In the genomic region with DNA sequence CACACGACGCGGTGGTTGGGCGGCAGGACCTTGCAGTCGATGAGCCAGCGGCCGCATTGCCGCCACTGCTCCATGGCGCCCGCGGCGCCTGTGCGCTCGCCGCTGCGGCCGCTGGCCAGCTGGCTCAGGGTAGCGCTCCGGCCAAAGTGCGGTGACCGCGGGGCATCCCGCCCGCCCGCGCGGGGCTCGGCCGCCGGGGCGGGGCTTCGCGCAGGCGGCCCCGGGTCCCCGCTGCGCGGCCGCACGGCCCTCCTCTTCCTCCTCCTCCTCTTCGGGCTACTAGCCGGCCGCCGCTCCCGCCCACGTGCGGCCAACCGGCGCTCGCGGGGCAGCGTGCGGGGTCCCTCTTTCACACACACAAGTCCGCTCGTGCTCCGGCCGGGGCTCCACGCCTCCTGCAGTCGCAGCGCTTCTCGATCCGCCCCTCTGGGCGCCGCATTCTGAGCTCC, we compare ENCODE assay signal across 7 mouse cellular contexts. TPM values are rescaled to one million over a fixed set of nuclear protein-coding genes. Genes with fewer than 3 reads are reported as not detected.
DNase-seq lines count a peak whose midpoint lies in the region; ATAC-seq and TF ChIP-seq lines count a peak whose summit lies in the region.

No protein-coding gene starts in this region.

- intact Hi-C loops in heart, postnatal 14 days (cut with DNase I), result no loop called here

- no peak for DNase-seq in thymus, adult 2 months
- DNase-seq in thymus, postnatal 0 days (ENCODE audit: low spot score), result no peak
- DNase-seq in cerebellum, postnatal 10 days, result peak; percentile 64 to 72
- DNase-seq in heart, postnatal 14 days, result peak; percentile 64 to 75
- DNase-seq in limb, embryonic 11.5 days (ENCODE audit: low spot score), result no peak
- DNase-seq in retina, embryonic 14.5 days (ENCODE audit: low spot score), result no peak

- H3K4me2 ChIP-seq in limb, embryonic 11.5 days (ENCODE audit: low read depth, severe bottlenecking), result peak overlapping the region; percentile 99
- H3K4me2 ChIP-seq in midbrain, embryonic 16.5 days (ENCODE audit: low read length), result peak overlapping the region; percentile 91

- no peaks in the 10 kb centered on the region for H3K27me3 ChIP-seq in thymus, adult 2 months (ENCODE audit: control insufficient read depth, insufficient read depth, low read length)
- no peaks in the 10 kb centered on the region for H3K27me3 ChIP-seq in limb, embryonic 11.5 days (ENCODE audit: control insufficient read depth, insufficient read depth, low read length)
- H3K27me3 ChIP-seq in midbrain, embryonic 16.5 days (ENCODE audit: control insufficient read depth, insufficient read depth, low read depth, low read length), result no peaks in the 10 kb centered on the region

- peak overlapping the region; percentile 68 for H3K4me3 ChIP-seq in thymus, adult 2 months (ENCODE audit: control insufficient read depth, insufficient read depth, low read length)
- H3K4me3 ChIP-seq in limb, embryonic 11.5 days (ENCODE audit: low read depth, low read length), result peak overlapping the region; percentile 79
- peak overlapping the region; percentile 93 for H3K4me3 ChIP-seq in midbrain, embryonic 16.5 days (ENCODE audit: low read depth, low read length)

- TF ChIP-seq POLR2A in thymus, adult 2 months (IDR thresholded peaks at IDR 0.05; ENCODE audit: control insufficient read depth, extremely low read depth, insufficient read depth, low read length, poor library complexity), result no peak

- no peaks in the 10 kb centered on the region for H3K36me3 ChIP-seq in thymus, adult 2 months (ENCODE audit: control insufficient read depth, insufficient read depth, low read length)
- H3K36me3 ChIP-seq in limb, embryonic 11.5 days (ENCODE audit: control insufficient read depth, insufficient read depth, low read length), result no peaks in the 10 kb centered on the region
- no peaks in the 10 kb centered on the region for H3K36me3 ChIP-seq in midbrain, embryonic 16.5 days (ENCODE audit: control insufficient read depth, insufficient read depth, low read length)

- ATAC-seq in limb, embryonic 11.5 days (ENCODE audit: insufficient number of reproducible peaks, low FRiP score, low TSS enrichment, low read depth), result peak; percentile 27
- ATAC-seq in midbrain, embryonic 16.5 days, result peak; percentile 47

- no peak for TF ChIP-seq CTCF in thymus, adult 2 months (IDR thresholded peaks at IDR 0.05; ENCODE audit: borderline replicate concordance, control insufficient read depth, extremely low read depth, insufficient read depth, low read length, poor library complexity)

- H3K9me3 ChIP-seq in limb, embryonic 11.5 days (ENCODE audit: control insufficient read depth, low read length), result no peaks in the 10 kb centered on the region
- no peaks in the 10 kb centered on the region for H3K9me3 ChIP-seq in midbrain, embryonic 16.5 days (replicated peaks; ENCODE audit: control insufficient read depth, low read length, poor library complexity, severe bottlenecking)

- H3K27ac ChIP-seq in thymus, adult 2 months (ENCODE audit: control insufficient read depth, insufficient read depth, low read length), result no peak overlapping the region
- H3K27ac ChIP-seq in limb, embryonic 11.5 days (replicated peaks; ENCODE audit: low read depth, low read length), result peak overlapping the region; percentile 47; the same call in 1 of the 2 replicates
- H3K27ac ChIP-seq in midbrain, embryonic 16.5 days (ENCODE audit: low read length), result peak overlapping the region; percentile 65

- H3K9ac ChIP-seq in limb, embryonic 11.5 days (ENCODE audit: low read length), result peak overlapping the region; percentile 81
- peak overlapping the region; percentile 86 for H3K9ac ChIP-seq in midbrain, embryonic 16.5 days (ENCODE audit: low read depth, low read length)

- under 1% methylated on average over 63 of the region's 64 CpGs for WGBS in thymus, adult 2 months
- under 1% methylated on average over 48 of the region's 64 CpGs for WGBS in limb, embryonic 11.5 days
- WGBS in midbrain, embryonic 16.5 days, result under 1% methylated on average over 50 of the region's 64 CpGs

- peaks cover 38% of the 10 kb centered on the region for H3K4me1 ChIP-seq in thymus, adult 2 months (replicated peaks; ENCODE audit: control insufficient read depth, insufficient read depth, low read length)
- peaks cover 24% of the 10 kb centered on the region for H3K4me1 ChIP-seq in limb, embryonic 11.5 days (ENCODE audit: control insufficient read depth, insufficient read depth, low read length)
- H3K4me1 ChIP-seq in midbrain, embryonic 16.5 days (ENCODE audit: control insufficient read depth, insufficient read depth, low read length), result peaks cover 32% of the 10 kb centered on the region

RNA-seq across cellular contexts. Expression of a gene that starts 0.4 kb away (rescaled TPM):
- polyA plus RNA-seq in thymus, adult 2 months (2012; rRNA removed), result 48.0 and 50.4 TPM in 2 replicates
- 6.4 and 7.9 TPM in 2 replicates for polyA plus RNA-seq in thymus, postnatal 0 days (2015; fragmentation: Nextera tagmentation; extraction: Ambion mirVana)
- total RNA-seq in heart, postnatal 14 days (2021), result 10 to 100 TPM; 14.4 to 15.0 TPM
- polyA plus RNA-seq in limb, embryonic 11.5 days (2014; fragmentation: Nextera tagmentation; extraction: Ambion mirVana), result 6.8 and 7.3 TPM in 2 replicates
- 9.2 and 12.6 TPM in 2 replicates for polyA plus RNA-seq in midbrain, embryonic 16.5 days (2015; fragmentation: Nextera tagmentation; extraction: Ambion mirVana)

RNA-seq across cellular contexts. Expression of a gene that starts 15.7 kb away (rescaled TPM):
- polyA plus RNA-seq in thymus, adult 2 months (2012; rRNA removed), result 1.9 and 2.0 TPM in 2 replicates
- polyA plus RNA-seq in thymus, postnatal 0 days (2015; fragmentation: Nextera tagmentation; extraction: Ambion mirVana), result 2.0 and 2.1 TPM in 2 replicates
- total RNA-seq in heart, postnatal 14 days (2021), result 1 to 10 TPM; 1.2 TPM
- 9.8 and 10.1 TPM in 2 replicates for polyA plus RNA-seq in limb, embryonic 11.5 days (2014; fragmentation: Nextera tagmentation; extraction: Ambion mirVana)
- polyA plus RNA-seq in midbrain, embryonic 16.5 days (2015; fragmentation: Nextera tagmentation; extraction: Ambion mirVana), result 42.0 and 43.0 TPM in 2 replicates

Comparison
In these comparisons a context has a peak if more than half of its experiments do, and no peak if none do; other contexts are left out.
1. DNase-seq: peak in cerebellum, postnatal 10 days (2 of 2) and heart, postnatal 14 days (2 of 2); none in thymus, adult 2 months (single experiment), thymus, postnatal 0 days (single experiment), limb, embryonic 11.5 days (single experiment) and retina, embryonic 14.5 days (single experiment).
2. Peak in every context shown above with its lines, with median percentiles within 50 percentile points of each other: H3K4me3 ChIP-seq.